Mouse (Mus musculus): Measurements from ENCODE around the gene Hyal3. TPM values are rescaled to one million over a fixed set of nuclear protein-coding genes. Genes with fewer than 3 reads are reported as not detected.

The Hyal3 gene
- 0.54 and 1.00 TPM in 2 replicates for polyA plus RNA-seq (2012; rRNA removed)

GRCm38 (mm10) chr9:107580501-107581317, at the start of gene Hyal3:
Gene Hyal3, plus strand, starts transcription at chr9:107580818.
- Histone ChIP-seq H3K4me1 (ENCODE audit: control insufficient read depth, insufficient read depth, insufficient read length) (peaks cover 11% of the 10 kb centered on the region; the same call in 1 of the 2 replicates), H3K27ac (ENCODE audit: insufficient read depth, low read length) (peak within 1 kb of the TSS; percentile 74), H3K4me3 (ENCODE audit: extremely low read depth, insufficient read depth, insufficient read length) (peak within 1 kb of the TSS; percentile 70), H3K36me3 (ENCODE audit: control insufficient read depth, insufficient read depth, low read length) (no peaks in the 10 kb centered on the region), H3K27me3 (ENCODE audit: control insufficient read depth, insufficient read depth, low read length) (no peaks in the 10 kb centered on the region)
- peak; percentile 67 for TF ChIP-seq POLR2A (IDR thresholded peaks at IDR 0.05; ENCODE audit: low read depth, low read length)
- no peak for TF ChIP-seq CTCF (IDR thresholded peaks at IDR 0.05; ENCODE audit: extremely low read depth, insufficient read depth, insufficient read length, insufficient replicate concordance)
- under 1% methylated on average over 32 of the region's 32 CpGs for WGBS
- DNase-seq (ENCODE audit: low read depth in 1 of 2, low spot score in 2 of 2) = peak; percentile 68 to 73

GRCm38 (mm10) chr9:107533791-107534407, 46.7 kb upstream of the Hyal3 start, which contains the start of gene Tmem115:
Gene Tmem115, plus strand, starts transcription at chr9:107533945.
- H3K4me1 ChIP-seq (ENCODE audit: control insufficient read depth, insufficient read depth, insufficient read length) = peaks cover 11% of the 10 kb centered on the region; the same call in 1 of the 2 replicates
- WGBS = under 1% methylated on average over 48 of the region's 48 CpGs

DNA sequence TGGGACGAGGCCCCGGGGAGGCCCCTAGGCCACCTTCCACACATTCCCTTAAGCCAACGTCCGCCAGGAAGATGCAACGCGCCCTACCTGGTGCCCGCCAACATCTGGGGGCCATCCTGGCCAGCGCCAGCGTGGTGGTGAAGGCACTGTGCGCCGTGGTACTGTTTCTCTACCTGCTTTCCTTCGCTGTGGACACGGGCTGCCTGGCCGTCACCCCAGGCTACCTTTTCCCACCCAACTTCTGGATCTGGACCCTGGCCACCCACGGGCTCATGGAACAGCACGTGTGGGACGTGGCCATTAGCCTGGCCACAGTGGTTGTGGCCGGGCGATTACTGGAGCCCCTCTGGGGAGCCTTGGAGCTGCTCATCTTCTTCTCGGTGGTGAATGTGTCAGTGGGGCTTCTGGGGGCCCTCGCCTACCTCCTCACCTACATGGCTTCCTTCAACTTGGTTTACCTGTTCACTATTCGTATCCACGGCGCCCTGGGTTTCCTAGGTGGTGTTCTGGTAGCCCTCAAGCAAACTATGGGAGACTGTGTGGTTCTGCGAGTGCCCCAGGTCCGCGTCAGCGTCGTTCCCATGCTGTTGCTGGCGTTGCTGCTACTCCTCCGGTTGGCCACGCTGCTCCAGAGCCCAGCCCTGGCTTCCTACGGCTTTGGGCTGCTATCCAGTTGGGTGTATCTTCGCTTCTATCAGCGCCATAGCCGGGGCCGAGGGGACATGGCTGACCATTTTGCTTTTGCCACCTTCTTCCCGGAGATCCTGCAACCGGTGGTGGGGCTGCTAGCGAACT, 46.0 kb upstream of the Hyal3 start:
- H3K27me3 ChIP-seq (ENCODE audit: control insufficient read depth, insufficient read depth, low read length) = no peaks in the 10 kb centered on the region
- DNase-seq (ENCODE audit: low read depth in 1 of 2, low spot score in 2 of 2) = no peak
- peak overlapping the region; percentile 84 for H3K27ac ChIP-seq (ENCODE audit: insufficient read depth, low read length)
- H3K36me3 ChIP-seq (ENCODE audit: control insufficient read depth, insufficient read depth, low read length) = peaks cover 15% of the 10 kb centered on the region
- no peak for TF ChIP-seq CTCF (IDR thresholded peaks at IDR 0.05; ENCODE audit: extremely low read depth, insufficient read depth, insufficient read length, insufficient replicate concordance)
- TF ChIP-seq POLR2A (IDR thresholded peaks at IDR 0.05; ENCODE audit: low read depth, low read length) = no peak
- peaks cover 11% of the 10 kb centered on the region; the same call in 1 of the 2 replicates for H3K4me1 ChIP-seq (ENCODE audit: control insufficient read depth, insufficient read depth, insufficient read length)
- WGBS = under 1% methylated on average over 40 of the region's 40 CpGs
- peak overlapping the region; percentile 85 for H3K4me3 ChIP-seq (ENCODE audit: extremely low read depth, insufficient read depth, insufficient read length)

More at GRCm38 (mm10) chr9:107533791-107534407, 46.7 kb upstream of the Hyal3 start, which contains the start of gene Tmem115:
- peaks cover 11% of the 10 kb centered on the region for H3K36me3 ChIP-seq (ENCODE audit: control insufficient read depth, insufficient read depth, low read length)
- H3K4me3 ChIP-seq (ENCODE audit: extremely low read depth, insufficient read depth, insufficient read length) = peak within 1 kb of the TSS; percentile 85
- H3K27ac ChIP-seq (ENCODE audit: insufficient read depth, low read length) = peak within 1 kb of the TSS; percentile 84
- TF ChIP-seq CTCF (IDR thresholded peaks at IDR 0.05; ENCODE audit: extremely low read depth, insufficient read depth, insufficient read length, insufficient replicate concordance) (no peak), POLR2A (IDR thresholded peaks at IDR 0.05; ENCODE audit: low read depth, low read length) (peak; percentile 46)
- peak; percentile 84 to 88 for DNase-seq (ENCODE audit: low read depth in 1 of 2, low spot score in 2 of 2)
- H3K27me3 ChIP-seq (ENCODE audit: control insufficient read depth, insufficient read depth, low read length) = no peaks in the 10 kb centered on the region

- peaks cover 17% of the 10 kb centered on the region for H3K36me3 ChIP-seq (ENCODE audit: control insufficient read depth, insufficient read depth, low read length)
- 94% methylated on average over 7 of the region's 7 CpGs for WGBS
- no peaks in the 10 kb centered on the region for H3K27me3 ChIP-seq (ENCODE audit: control insufficient read depth, insufficient read depth, low read length)
- H3K4me1 ChIP-seq (ENCODE audit: control insufficient read depth, insufficient read depth, insufficient read length) = peaks cover 20% of the 10 kb centered on the region; the same call in 1 of the 2 replicates
- no peak overlapping the region for H3K27ac ChIP-seq (ENCODE audit: insufficient read depth, low read length)
- DNase-seq (ENCODE audit: low read depth in 1 of 2, low spot score in 2 of 2) = no peak
- H3K4me3 ChIP-seq (ENCODE audit: extremely low read depth, insufficient read depth, insufficient read length) = no peak overlapping the region
- TF ChIP-seq CTCF (IDR thresholded peaks at IDR 0.05; ENCODE audit: extremely low read depth, insufficient read depth, insufficient read length, insufficient replicate concordance) = no peak
- TF ChIP-seq POLR2A (IDR thresholded peaks at IDR 0.05; ENCODE audit: low read depth, low read length) = no peak
Measured at GRCm38 (mm10) chr9:107538231-107538630, 42.4 kb upstream of the Hyal3 start.

- DNase-seq (ENCODE audit: low read depth in 1 of 2, low spot score in 2 of 2) = no peak
- Histone ChIP-seq H3K27ac (ENCODE audit: insufficient read depth, low read length) (no peak overlapping the region), H3K4me3 (ENCODE audit: extremely low read depth, insufficient read depth, insufficient read length) (no peak overlapping the region), H3K36me3 (ENCODE audit: control insufficient read depth, insufficient read depth, low read length) (peaks cover 17% of the 10 kb centered on the region), H3K27me3 (ENCODE audit: control insufficient read depth, insufficient read depth, low read length) (no peaks in the 10 kb centered on the region), H3K4me1 (ENCODE audit: control insufficient read depth, insufficient read depth, insufficient read length) (peaks cover 20% of the 10 kb centered on the region; the same call in 1 of the 2 replicates)
- TF ChIP-seq CTCF (IDR thresholded peaks at IDR 0.05; ENCODE audit: extremely low read depth, insufficient read depth, insufficient read length, insufficient replicate concordance) = no peak
- no peak for TF ChIP-seq POLR2A (IDR thresholded peaks at IDR 0.05; ENCODE audit: low read depth, low read length)
- WGBS = 89% methylated on average over 3 of the region's 3 CpGs
Measured at GRCm38 (mm10) chr9:107538711-107539110, 41.9 kb upstream of the Hyal3 start.

- no peak for TF ChIP-seq POLR2A (IDR thresholded peaks at IDR 0.05; ENCODE audit: low read depth, low read length)
- no peak for TF ChIP-seq CTCF (IDR thresholded peaks at IDR 0.05; ENCODE audit: extremely low read depth, insufficient read depth, insufficient read length, insufficient replicate concordance)
- Histone ChIP-seq H3K4me3 (ENCODE audit: extremely low read depth, insufficient read depth, insufficient read length) (no peak overlapping the region), H3K27ac (ENCODE audit: insufficient read depth, low read length) (no peak overlapping the region), H3K36me3 (ENCODE audit: control insufficient read depth, insufficient read depth, low read length) (peaks cover 17% of the 10 kb centered on the region), H3K27me3 (ENCODE audit: control insufficient read depth, insufficient read depth, low read length) (no peaks in the 10 kb centered on the region), H3K4me1 (ENCODE audit: control insufficient read depth, insufficient read depth, insufficient read length) (peaks cover 20% of the 10 kb centered on the region; the same call in 1 of the 2 replicates)
- DNase-seq (ENCODE audit: low read depth in 1 of 2, low spot score in 2 of 2) = no peak
- 96% methylated on average over 8 of the region's 8 CpGs for WGBS
Measured at GRCm38 (mm10) chr9:107539940-107540339, 40.7 kb upstream of the Hyal3 start.

Data from spleen, adult 2 months (tissue).